Mouse (Mus musculus) midbrain, embryonic 14.5 days (tissue): ENCODE measurements at regions not wholly inside any gene's neighbourhood (a gene's known extent, or its start where the extent isn't known, plus 50 kb on each side); places are given as distances from the start of the nearest gene placed in this dataset.

Experiments used
- ATAC-seq: fragments of 200-750 bp; cut with Nextera tagmentation; 2 replicates; pipeline ENCODE4 v1.8.0; 2017; ENCODE audit warnings: moderate number of reproducible peaks, moderate library complexity; ENCODE audit not compliant: low FRiP score, low TSS enrichment
- DNase-seq: peaks from one replicate; pipeline ENCODE4 v3.0.0-alpha.2; 2015
- H3K27ac ChIP-seq: fragments of 300-500 bp; sonication (generic); replicated peaks from 2 replicates; pipeline ENCODE4 v1.5.1; 2014; ENCODE audit warnings: mild to moderate bottlenecking, low read depth, low read length, moderate library complexity
- H3K27me3 ChIP-seq: fragments of 300-500 bp; sonication (generic); 2 replicates; pipeline ENCODE4 v1.6.1; 2014; ENCODE audit warnings: low read length, control low read depth, mixed read lengths; ENCODE audit not compliant: control insufficient read depth, insufficient read depth
- H3K36me3 ChIP-seq: fragments of 300-500 bp; sonication (generic); 2 replicates; pipeline ENCODE4 v1.6.1; 2014; ENCODE audit warnings: low read length, control low read depth; ENCODE audit not compliant: control insufficient read depth, insufficient read depth
- H3K4me1 ChIP-seq: fragments of 300-500 bp; sonication (generic); 2 replicates; pipeline ENCODE4 v1.6.1; 2014; ENCODE audit warnings: mild to moderate bottlenecking, antibody characterized with exemption, low read length, control low read depth; ENCODE audit not compliant: control insufficient read depth, insufficient read depth
- H3K4me2 ChIP-seq: fragments of 300-500 bp; sonication (generic); 2 replicates; pipeline ENCODE4 v1.6.1; 2014; ENCODE audit warnings: mild to moderate bottlenecking, low read length, moderate library complexity
- H3K4me3 ChIP-seq: fragments of 300-500 bp; sonication (generic); replicated peaks from 2 replicates; pipeline ENCODE4 v1.5.1; 2014; ENCODE audit warnings: low read depth, low read length
- H3K9ac ChIP-seq: fragments of 300-500 bp; sonication (generic); replicated peaks from 2 replicates; pipeline ENCODE4 v1.6.1; 2014; ENCODE audit warnings: mild to moderate bottlenecking, low read length, moderate library complexity
- H3K9me3 ChIP-seq: fragments of 300-500 bp; sonication (generic); 2 replicates; pipeline ENCODE4 v1.6.1; 2016; ENCODE audit warnings: low read length, control low read depth, mixed read lengths; ENCODE audit not compliant: control insufficient read depth
- WGBS: fragments of 180-500 bp; shearing (Covaris S2); extraction: QIAGEN DNeasy Blood & Tissue Kit; methylation state at CpG from one replicate; pipeline ENCODE4 v1.1.7; 2014; 5-methylcytosine and 5-hydroxymethylcytosine counted together

DNA sequence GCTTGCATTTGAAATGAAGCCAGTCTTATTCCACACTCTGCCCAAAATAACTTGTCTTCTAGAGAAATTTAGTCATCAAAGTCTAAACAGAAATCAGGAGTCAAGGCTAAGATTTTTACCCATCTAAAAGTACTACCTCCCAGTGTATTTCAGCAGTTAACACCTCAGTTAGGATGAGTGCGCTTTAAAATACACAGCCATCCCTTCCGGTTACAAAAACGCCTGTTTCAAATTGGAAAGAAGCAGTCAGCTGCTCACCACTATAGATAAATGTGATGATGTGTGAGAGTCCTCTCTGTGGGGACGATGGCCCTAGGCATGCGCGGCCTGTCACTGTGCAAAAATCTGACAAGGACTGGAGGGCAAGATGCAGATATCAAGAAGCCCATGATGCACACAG lies 99.0 kb upstream of the Dazl start:
- H3K27me3 ChIP-seq: no peaks in the 10 kb centered on the region
- WGBS: 91% methylated on average over 6 of the region's 6 CpGs

GRCm38 (mm10) chr17:50392966-50393365 lies 99.5 kb upstream of the Dazl start:
- Histone ChIP-seq H3K4me3 (no peak overlapping the region), H3K27ac (no peak overlapping the region), H3K4me1 (no peaks in the 10 kb centered on the region), H3K4me2 (no peak overlapping the region), H3K9ac (no peak overlapping the region), H3K27me3 (no peaks in the 10 kb centered on the region), H3K9me3 (no peaks in the 10 kb centered on the region), H3K36me3 (no peaks in the 10 kb centered on the region)
- DNase-seq (no peak), ATAC-seq (no peak)
- 87% methylated on average over 2 of the region's 2 CpGs for WGBS

More for the DNA sequence above, 99.0 kb upstream of the Dazl start:
- Histone ChIP-seq H3K9ac (no peak overlapping the region), H3K27ac (no peak overlapping the region), H3K4me1 (no peaks in the 10 kb centered on the region), H3K9me3 (no peaks in the 10 kb centered on the region), H3K4me3 (no peak overlapping the region), H3K4me2 (no peak overlapping the region), H3K36me3 (no peaks in the 10 kb centered on the region)
- no peak for DNase-seq
- no peak for ATAC-seq

DNA sequence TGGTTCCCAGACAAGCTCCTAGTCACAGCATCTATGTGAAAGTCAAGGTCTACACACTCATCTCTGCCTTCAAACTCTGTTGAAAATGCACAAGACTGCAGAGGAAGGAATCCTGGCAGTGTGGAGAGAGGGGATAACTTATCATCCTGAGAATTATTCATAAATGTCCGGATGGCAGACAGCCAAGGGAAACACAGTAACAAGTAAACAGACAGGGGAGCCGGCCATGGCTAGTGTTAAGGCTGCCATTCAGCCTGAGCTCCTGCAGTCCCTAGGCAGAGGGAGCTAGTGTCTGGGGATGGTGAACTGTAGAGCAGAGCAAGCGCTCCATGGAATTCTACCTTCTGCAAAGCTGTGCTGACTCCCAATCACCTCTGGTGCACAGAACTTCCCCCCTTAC lies 100.3 kb upstream of the Dazl start:
- ATAC-seq: no peak
- no peak overlapping the region for H3K4me2 ChIP-seq
- H3K27ac ChIP-seq: no peak overlapping the region
- no peak overlapping the region for H3K9ac ChIP-seq
- H3K4me1 ChIP-seq: no peaks in the 10 kb centered on the region
- peak; percentile 51 for DNase-seq
- no peaks in the 10 kb centered on the region for H3K9me3 ChIP-seq
- no peaks in the 10 kb centered on the region for H3K27me3 ChIP-seq
- no peak overlapping the region for H3K4me3 ChIP-seq
- no peaks in the 10 kb centered on the region for H3K36me3 ChIP-seq
- WGBS: 58% methylated on average over 3 of the region's 3 CpGs

DNA sequence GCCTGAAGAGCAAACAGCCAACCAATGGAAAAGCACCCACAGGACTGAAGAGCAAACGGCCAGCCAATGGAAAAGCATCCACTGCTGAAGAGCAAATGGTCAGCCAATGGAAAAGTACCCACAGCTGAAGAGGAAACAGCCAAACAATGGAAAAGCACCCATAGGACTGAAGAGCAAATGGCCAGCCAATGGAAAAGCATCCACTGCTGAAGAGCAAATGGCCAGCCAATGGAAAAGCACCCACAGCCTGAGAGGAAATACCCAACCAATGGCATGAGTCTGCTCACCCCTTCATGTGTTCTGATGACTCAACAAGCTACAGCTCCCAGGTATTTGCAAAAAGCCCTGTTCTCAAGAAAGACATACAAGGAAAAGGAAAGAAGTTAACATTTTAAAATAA lies 101.4 kb upstream of the Dazl start:
- ATAC-seq (no peak), DNase-seq (no peak)
- Histone ChIP-seq H3K9me3 (no peaks in the 10 kb centered on the region), H3K36me3 (no peaks in the 10 kb centered on the region), H3K27me3 (no peaks in the 10 kb centered on the region), H3K4me3 (no peak overlapping the region), H3K9ac (no peak overlapping the region), H3K4me2 (no peak overlapping the region), H3K4me1 (no peaks in the 10 kb centered on the region), H3K27ac (no peak overlapping the region)
- WGBS: 97% methylated on average over 1 of the region's 1 CpGs

- Histone ChIP-seq H3K4me2 (no peak overlapping the region), H3K9ac (no peak overlapping the region), H3K36me3 (no peaks in the 10 kb centered on the region), H3K9me3 (no peaks in the 10 kb centered on the region), H3K4me1 (no peaks in the 10 kb centered on the region), H3K27ac (no peak overlapping the region), H3K27me3 (no peaks in the 10 kb centered on the region), H3K4me3 (no peak overlapping the region)
- WGBS: 95% methylated on average over 11 of the region's 11 CpGs
- ATAC-seq (no peak), DNase-seq (no peak)
These were observed 102.2 kb upstream of the Dazl start for GRCm38 (mm10) chr17:50395669-50396068.

DNA sequence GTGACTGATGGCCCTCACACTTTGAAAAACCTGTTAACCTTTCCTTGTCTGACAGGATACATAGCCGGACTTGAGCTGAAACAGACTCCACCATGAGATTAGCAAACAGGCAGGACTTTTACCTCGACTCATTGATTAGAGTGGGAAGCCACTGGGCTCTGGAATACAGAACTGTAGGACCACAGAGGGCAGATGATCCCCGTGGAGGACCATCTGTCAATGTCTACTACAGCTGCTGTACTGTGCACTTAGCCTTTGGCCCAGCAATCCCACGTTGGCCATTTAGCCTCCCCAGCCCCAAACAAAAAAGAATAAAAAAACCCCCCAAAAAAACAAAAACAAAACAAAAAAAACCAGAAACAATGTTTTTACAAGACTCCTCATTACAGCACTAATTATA lies 103.9 kb upstream of the Dazl start:
- 84% methylated on average over 4 of the region's 4 CpGs for WGBS
- no peak overlapping the region for H3K27ac ChIP-seq
- H3K9me3 ChIP-seq: no peaks in the 10 kb centered on the region
- no peak overlapping the region for H3K4me2 ChIP-seq
- ATAC-seq (no peak), DNase-seq (no peak)
- H3K9ac ChIP-seq: no peak overlapping the region
- no peaks in the 10 kb centered on the region for H3K36me3 ChIP-seq
- H3K27me3 ChIP-seq: no peaks in the 10 kb centered on the region
- no peaks in the 10 kb centered on the region for H3K4me1 ChIP-seq
- H3K4me3 ChIP-seq: no peak overlapping the region

DNA sequence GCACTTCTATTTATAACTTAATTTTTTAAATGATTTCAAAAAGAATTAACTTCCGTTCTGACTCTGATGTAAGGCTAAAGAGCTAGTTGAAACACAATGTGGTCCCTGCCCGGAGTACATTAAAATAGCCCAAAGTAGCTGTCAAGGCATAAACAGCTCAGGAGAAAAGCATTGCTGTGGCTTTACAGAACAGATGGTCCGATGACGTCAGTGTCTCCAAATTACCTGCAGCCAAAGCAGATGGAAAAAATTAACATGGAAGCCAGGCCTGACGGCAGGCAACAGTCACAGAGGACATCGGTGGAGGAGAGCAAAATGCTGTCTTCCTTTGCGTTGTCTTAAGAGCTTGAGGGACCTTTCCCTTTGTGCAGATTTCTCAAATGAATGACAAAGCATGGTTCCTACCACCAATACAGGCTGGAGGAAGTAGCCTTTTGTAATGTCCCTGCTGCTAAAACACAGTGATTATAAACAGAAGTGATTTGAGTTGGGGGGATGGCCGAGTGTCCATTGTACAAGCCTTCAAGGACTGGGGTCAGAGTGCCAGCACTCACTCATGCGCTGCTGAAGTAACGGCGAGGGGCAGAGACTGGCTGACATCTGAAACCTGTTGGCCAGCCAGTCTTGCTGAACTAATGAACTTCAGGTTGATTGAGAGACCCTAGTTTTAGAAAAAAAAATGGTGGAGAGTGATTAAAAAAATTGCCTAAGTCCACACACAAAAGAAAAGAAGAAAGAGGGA lies 101.8 kb upstream of the Plcl2 start:
- no peaks in the 10 kb centered on the region for H3K36me3 ChIP-seq
- DNase-seq (peak; percentile 52), ATAC-seq (no peak)
- H3K9me3 ChIP-seq: no peaks in the 10 kb centered on the region
- no peak overlapping the region for H3K4me2 ChIP-seq
- 59% methylated on average over 11 of the region's 11 CpGs for WGBS
- H3K9ac ChIP-seq: no peak overlapping the region
- no peaks in the 10 kb centered on the region for H3K4me1 ChIP-seq
- H3K4me3 ChIP-seq: no peak overlapping the region
- H3K27me3 ChIP-seq: no peaks in the 10 kb centered on the region
- no peak overlapping the region for H3K27ac ChIP-seq

DNA sequence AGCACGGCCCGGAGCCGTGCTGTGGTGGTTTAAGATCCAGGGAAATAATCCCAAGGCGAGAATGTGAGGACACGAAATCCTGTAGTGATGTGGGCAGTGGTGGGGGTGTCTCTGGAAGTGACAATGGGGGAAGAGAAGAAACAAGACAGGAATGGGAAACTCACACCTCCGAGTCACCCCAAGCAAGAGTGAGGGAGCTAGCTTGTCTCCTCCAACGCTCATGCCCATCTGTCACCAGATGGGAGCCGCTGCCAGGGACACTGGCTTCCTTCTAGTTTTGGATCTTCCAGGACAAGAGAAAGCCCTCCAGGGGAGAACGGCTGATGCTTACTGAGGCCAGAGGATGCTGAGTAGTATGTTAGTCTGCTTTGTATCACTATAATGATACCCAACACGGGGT lies 100.6 kb upstream of the Plcl2 start:
- Histone ChIP-seq H3K4me3 (no peak overlapping the region), H3K36me3 (no peaks in the 10 kb centered on the region), H3K9ac (no peak overlapping the region), H3K27ac (no peak overlapping the region), H3K27me3 (no peaks in the 10 kb centered on the region), H3K9me3 (no peaks in the 10 kb centered on the region), H3K4me1 (no peaks in the 10 kb centered on the region), H3K4me2 (no peak overlapping the region)
- ATAC-seq (no peak), DNase-seq (no peak)
- 92% methylated on average over 10 of the region's 10 CpGs for WGBS

DNA sequence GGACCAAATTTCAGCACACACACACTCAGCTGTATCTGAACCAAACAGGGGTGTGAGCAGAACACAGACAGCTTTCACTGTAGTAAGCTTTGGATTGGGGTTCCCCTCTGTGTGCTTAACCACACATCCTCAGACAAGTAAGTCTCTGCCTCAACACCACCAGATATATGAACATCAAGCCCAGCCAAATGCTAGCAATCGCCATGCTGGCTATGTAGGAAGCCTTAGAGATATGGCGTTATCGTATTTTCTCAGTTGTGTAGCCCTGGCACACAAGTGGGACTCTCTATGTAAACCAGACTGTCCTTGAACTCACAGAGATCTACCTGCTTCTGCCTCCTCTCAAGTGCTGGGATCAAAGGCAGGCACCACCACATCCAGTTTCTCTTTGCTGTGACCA lies 99.9 kb upstream of the Plcl2 start:
- Histone ChIP-seq H3K27ac (no peak overlapping the region), H3K9ac (no peak overlapping the region), H3K4me2 (no peak overlapping the region), H3K4me1 (no peaks in the 10 kb centered on the region), H3K9me3 (no peaks in the 10 kb centered on the region), H3K27me3 (no peaks in the 10 kb centered on the region), H3K36me3 (no peaks in the 10 kb centered on the region), H3K4me3 (no peak overlapping the region)
- WGBS: 98% methylated on average over 3 of the region's 3 CpGs
- no peak for ATAC-seq
- DNase-seq: no peak
